Mouse (Mus musculus) naive thymus-derived CD4-positive, alpha-beta T cell, adult 2 months (primary cell): ENCODE measurements around the gene Ube2g1.
"Not testable (repeated sequence)": the region's sequence is repeated elsewhere in the genome, so short reads cannot be mapped to it uniquely, and the experiment has no call there.

ENCODE experiments used
- DNase-seq: peaks from one replicate; pipeline ENCODE4 v3.0.0-alpha.2; 2011; ENCODE audit warnings: low read depth

The Ube2g1 gene

GRCm38 (mm10) chr11:72692353-72692752, 85.3 kb downstream of the Ube2g1 start:
- no peak for DNase-seq

DNA sequence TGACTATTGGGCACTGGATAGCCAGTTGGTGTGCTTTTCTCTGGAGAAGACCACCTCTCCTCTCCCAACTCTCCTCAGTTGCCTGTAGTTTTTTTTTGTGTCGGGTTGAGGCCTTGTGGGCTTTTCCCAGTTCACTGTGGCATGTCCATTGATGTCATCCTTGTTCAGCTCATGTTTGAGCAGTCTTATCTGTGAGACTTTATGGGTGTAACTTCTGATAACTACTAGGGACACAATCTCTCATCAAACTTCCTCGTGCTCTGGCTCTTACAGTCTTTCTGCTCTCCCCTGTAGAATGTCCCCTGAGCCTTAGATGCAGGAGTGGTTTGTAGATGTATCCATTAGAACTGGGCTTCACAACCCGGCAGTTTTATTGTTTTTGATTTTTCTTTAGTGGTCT, 87.9 kb downstream of the Ube2g1 start:
- DNase-seq: no peak

- no peak for DNase-seq
Measured at GRCm38 (mm10) chr11:72696368-72696971, 89.4 kb downstream of the Ube2g1 start.

DNA sequence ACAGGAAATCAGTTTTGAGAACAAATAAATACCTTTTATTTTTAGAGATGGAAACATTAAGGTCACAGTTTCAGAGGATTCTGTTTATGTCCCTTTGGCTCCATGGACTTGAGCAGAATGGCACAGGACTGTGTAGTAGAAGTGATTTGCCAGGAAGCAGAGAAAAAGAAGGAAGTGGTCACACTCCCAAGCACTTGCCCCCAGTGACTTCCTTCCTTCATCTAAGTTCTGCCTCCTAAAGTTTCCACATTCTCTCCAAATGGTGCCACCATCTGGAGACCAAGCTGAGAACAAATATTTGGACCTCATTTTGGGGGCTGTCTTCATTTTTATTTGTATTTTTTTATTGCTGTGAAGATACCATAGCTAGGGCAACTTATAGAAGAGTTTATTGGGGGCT, 90.2 kb downstream of the Ube2g1 start:
- no peak for DNase-seq

GRCm38 (mm10) chr11:72705111-72705510, 98.0 kb downstream of the Ube2g1 start:
- not testable (repeated sequence) for DNase-seq

DNA sequence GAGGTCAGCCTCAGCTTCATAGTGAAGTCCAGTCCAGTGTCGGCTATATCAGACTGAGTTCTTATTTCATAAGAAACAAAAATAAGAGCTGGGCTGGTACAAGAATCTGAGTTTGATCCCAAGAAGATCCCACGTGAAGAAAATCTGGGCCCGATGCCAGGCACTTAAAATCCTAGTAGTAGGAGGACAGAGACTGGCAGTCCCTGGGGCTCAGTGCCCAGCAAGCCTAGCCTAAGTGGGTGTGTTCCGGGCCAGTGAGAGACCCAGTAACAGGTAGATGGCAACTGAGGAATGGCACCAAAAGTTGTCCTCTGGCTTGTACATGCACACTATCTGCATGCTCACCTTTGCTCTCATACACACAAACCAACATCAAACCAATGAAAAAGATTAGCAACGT, 105.6 kb downstream of the Ube2g1 start:
- no peak for DNase-seq

- no peak for DNase-seq
Measured at GRCm38 (mm10) chr11:72718161-72718560, 111.1 kb downstream of the Ube2g1 start.

DNA sequence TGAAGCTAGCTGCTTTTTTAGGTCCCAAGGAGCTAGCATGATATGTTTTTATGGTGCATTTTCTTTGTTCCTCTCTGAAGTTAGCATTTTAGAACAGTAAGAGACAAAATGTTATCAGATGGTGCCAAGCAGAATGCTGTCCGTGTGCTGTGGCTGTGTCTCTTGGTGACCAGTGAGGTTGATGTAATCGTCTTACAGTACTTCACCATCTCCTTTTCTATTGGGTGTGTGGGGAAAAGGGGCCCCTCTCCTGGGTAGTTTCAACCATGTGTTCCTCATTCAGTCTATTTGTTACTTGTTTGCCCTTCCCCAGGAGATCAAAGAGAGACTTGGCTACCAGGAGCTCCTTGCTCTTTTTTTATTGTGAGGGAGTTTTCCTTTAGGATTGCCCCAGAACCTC, 116.1 kb downstream of the Ube2g1 start:
- DNase-seq: no peak

- DNase-seq: peak; percentile 28
Measured at GRCm38 (mm10) chr11:72723871-72724270, 116.8 kb downstream of the Ube2g1 start.

DNA sequence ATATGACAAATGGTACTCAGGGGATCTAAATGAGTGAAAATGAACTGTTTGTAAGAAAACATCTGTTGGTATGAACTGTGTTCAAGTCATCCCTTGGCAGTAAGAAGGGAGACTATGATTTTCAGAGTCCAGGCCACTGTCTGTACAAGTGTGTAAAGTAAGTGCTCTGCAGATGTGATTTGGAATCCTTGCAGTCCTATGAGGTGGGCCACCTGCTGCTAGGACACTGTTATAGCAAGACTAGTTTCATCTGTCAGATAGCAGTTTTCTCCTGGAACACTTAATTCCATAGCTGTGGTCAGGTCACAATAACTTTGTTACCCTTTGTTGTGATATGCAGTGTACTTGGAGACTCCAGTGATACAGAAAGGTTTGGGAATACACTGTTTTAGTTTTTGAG, 118.9 kb downstream of the Ube2g1 start:
- peak; percentile 37 for DNase-seq

- DNase-seq: no peak
Measured at GRCm38 (mm10) chr11:72733736-72734135, 126.7 kb downstream of the Ube2g1 start.

DNA sequence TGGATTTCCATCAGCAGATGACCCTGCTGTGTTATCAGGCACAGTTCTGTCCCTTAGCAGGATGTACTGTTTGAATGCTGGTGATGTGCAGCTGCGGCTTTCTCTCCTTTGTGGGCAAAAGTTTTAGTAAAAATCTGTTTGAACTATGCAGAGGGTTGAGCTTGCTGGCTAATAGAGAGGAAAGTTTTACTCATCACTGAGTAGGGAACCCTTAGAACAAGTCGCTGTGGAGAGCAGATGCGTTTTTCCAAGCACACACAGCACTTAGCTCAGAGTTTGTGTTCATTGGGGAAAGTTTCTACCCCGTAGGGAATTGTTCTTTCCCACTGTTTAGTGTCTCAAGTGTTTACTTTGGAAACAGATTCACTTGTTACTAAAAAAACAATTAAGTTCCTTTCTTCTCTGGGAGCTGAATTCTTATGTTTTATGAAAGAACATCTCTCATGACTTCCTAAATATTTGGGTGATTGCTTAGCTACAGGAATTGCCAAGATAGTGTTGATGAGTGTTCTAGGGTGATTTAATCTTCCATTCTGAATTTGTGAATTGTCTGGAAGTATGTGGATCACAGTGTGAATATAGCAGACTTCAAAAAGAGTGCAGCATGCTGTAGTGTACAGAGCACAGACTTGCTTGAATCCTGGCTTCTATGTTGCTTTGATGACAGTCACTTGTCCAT, 127.9 kb downstream of the Ube2g1 start:
- DNase-seq: no peak

DNA sequence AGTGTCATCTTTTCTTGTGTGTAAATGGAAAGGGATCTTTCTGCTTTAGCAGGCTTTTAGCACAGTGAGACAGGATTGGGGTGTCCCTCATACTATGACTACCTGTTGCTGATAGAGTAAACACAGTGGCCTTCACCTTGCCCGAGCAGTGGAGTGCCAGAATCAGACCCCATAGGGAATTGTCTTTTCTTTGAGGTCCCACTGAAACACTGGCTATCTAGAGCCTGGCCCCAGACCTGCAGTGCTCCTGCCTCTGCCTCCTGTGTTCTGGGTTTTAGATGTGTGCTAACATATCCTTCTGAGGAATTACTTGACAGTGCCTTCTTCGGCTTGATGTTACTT, 128.4 kb downstream of the Ube2g1 start:
- DNase-seq: no peak
